Comparison of ENCODE assay signal across 8 mouse cellular contexts in the genomic region with DNA sequence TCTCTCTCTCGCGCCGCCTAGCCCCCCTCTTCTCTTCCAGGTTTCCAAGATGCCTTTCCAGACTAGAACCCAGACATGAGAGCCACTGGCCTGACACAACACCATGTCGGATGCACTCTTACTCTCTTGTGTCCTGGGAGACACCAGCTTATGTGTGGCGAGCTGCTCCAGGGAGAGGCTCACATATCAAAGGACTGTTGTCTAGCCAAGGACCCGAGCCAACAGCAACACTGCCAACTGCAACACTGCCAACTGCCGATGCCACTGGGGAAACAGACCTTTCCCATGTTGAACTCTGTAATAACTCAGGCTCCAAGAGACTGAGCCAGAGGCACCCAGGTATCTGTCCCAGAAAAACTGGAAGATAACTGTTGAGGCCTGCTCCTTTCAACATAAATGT. TPM values are rescaled to one million over a fixed set of nuclear protein-coding genes. Genes with fewer than 3 reads are reported as not detected.
DNase-seq lines count a peak whose midpoint lies in the region; ATAC-seq and TF ChIP-seq lines count a peak whose summit lies in the region.
"Had no signal": no experiment of that assay in that cellular context is flagged by ENCODE, and none has a peak within 500 bp of the region (broad histone marks: within the 10 kb centered on the region; RNA-seq: fewer than 3 reads in every experiment).

No protein-coding gene starts in this region.

- no peak overlapping the region for H3K9ac ChIP-seq in midbrain, embryonic 14.5 days (replicated peaks; ENCODE audit: low read length)
- H3K9ac ChIP-seq in midbrain, embryonic 13.5 days (replicated peaks), result no peak overlapping the region

- no peak overlapping the region for H3K4me2 ChIP-seq in midbrain, embryonic 14.5 days (ENCODE audit: low read length)
- H3K4me2 ChIP-seq in midbrain, embryonic 13.5 days (replicated peaks), result no peak overlapping the region

- H3K9me3 ChIP-seq in midbrain, embryonic 14.5 days (ENCODE audit: control insufficient read depth, low read length), result no peaks in the 10 kb centered on the region
- H3K9me3 ChIP-seq in midbrain, embryonic 13.5 days, result no peaks in the 10 kb centered on the region

- H3K36me3 ChIP-seq in midbrain, embryonic 14.5 days (ENCODE audit: control insufficient read depth, insufficient read depth, low read length), result peaks cover 26% of the 10 kb centered on the region
- peaks cover 32% of the 10 kb centered on the region for H3K36me3 ChIP-seq in midbrain, embryonic 13.5 days

- no peak overlapping the region for H3K27ac ChIP-seq in midbrain, embryonic 14.5 days (replicated peaks; ENCODE audit: low read depth, low read length)
- no peak overlapping the region for H3K27ac ChIP-seq in midbrain, embryonic 13.5 days
- H3K27ac ChIP-seq in cerebellum, adult 2 months (ENCODE audit: insufficient read depth, low read length), result no peak overlapping the region

- no peak for ATAC-seq in midbrain, embryonic 14.5 days (ENCODE audit: low FRiP score, low TSS enrichment)
- no peak for ATAC-seq in midbrain, embryonic 13.5 days
- ATAC-seq in monocyte, adult 5-6 weeks (replicated peaks; ENCODE audit: insufficient number of reproducible peaks, low FRiP score, low TSS enrichment, poor library complexity, severe bottlenecking), result no peak

- 65% methylated on average over 7 of the region's 7 CpGs for WGBS in midbrain, embryonic 14.5 days
- WGBS in midbrain, embryonic 13.5 days, result 64% methylated on average over 7 of the region's 7 CpGs
- 4% methylated on average over 7 of the region's 7 CpGs for WGBS in cerebellum, adult 2 months

- no peaks in the 10 kb centered on the region for H3K27me3 ChIP-seq in midbrain, embryonic 14.5 days (ENCODE audit: control insufficient read depth, insufficient read depth, low read length)
- no peaks in the 10 kb centered on the region for H3K27me3 ChIP-seq in midbrain, embryonic 13.5 days
- H3K27me3 ChIP-seq in cerebellum, adult 2 months (ENCODE audit: control insufficient read depth, insufficient read depth, low read length), result no peaks in the 10 kb centered on the region

- TF ChIP-seq POLR2A in cerebellum, adult 2 months (IDR thresholded peaks at IDR 0.05; ENCODE audit: borderline replicate concordance, insufficient read depth, low read length), result no peak

- TF ChIP-seq CTCF in cerebellum, adult 2 months (IDR thresholded peaks at IDR 0.05; ENCODE audit: borderline replicate concordance, insufficient read depth, low read depth, low read length), result no peak

- H3K4me1 ChIP-seq in midbrain, embryonic 14.5 days (ENCODE audit: control insufficient read depth, insufficient read depth, low read length), result no peaks in the 10 kb centered on the region
- peaks cover 7% of the 10 kb centered on the region for H3K4me1 ChIP-seq in midbrain, embryonic 13.5 days (replicated peaks)
- peaks cover 6% of the 10 kb centered on the region for H3K4me1 ChIP-seq in cerebellum, adult 2 months (ENCODE audit: control insufficient read depth, insufficient read depth, low read length)

- H3K4me3 ChIP-seq in midbrain, embryonic 14.5 days (replicated peaks; ENCODE audit: low read depth, low read length), result no peak overlapping the region
- H3K4me3 ChIP-seq in midbrain, embryonic 13.5 days (replicated peaks), result no peak overlapping the region
- no peak overlapping the region for H3K4me3 ChIP-seq in cerebellum, adult 2 months (replicated peaks; ENCODE audit: insufficient read depth, low read depth, low read length)

- peak; percentile 24 for DNase-seq in midbrain, embryonic 14.5 days
- peak; percentile 86 for DNase-seq in cerebellum, adult 2 months
- peak; percentile 39 to 74 for DNase-seq in heart, adult 9 months (ENCODE audit: low spot score in 2 of 2)
- peak; percentile 53 to 66 for DNase-seq in layer of hippocampus, postnatal 36 days
- no peak for DNase-seq in testis, postnatal 14 days (ENCODE audit: low spot score)

RNA-seq across cellular contexts. Expression of gene Ccs, which starts 10.0 kb away (rescaled TPM):
- 36.5 and 41.4 TPM in 2 replicates for polyA plus RNA-seq in midbrain, embryonic 14.5 days (2014; fragmentation: Nextera tagmentation; extraction: Ambion mirVana)
- 37.9 and 40.2 TPM in 2 replicates for polyA plus RNA-seq in midbrain, embryonic 13.5 days (2015; fragmentation: Nextera tagmentation; extraction: Ambion mirVana)
- polyA plus RNA-seq in cerebellum, adult 2 months (2012; rRNA removed), result 49.5 and 52.7 TPM in 2 replicates
- total RNA-seq in layer of hippocampus, postnatal 36 days (2021), result 10 to 100 TPM; 36.6 to 37.1 TPM
- 18.7 to 42.7 TPM (median 33.6 TPM) in 3 replicates for total RNA-seq in monocyte, adult 5-6 weeks (2017)

RNA-seq across cellular contexts. Expression of gene Ccdc87, which starts 10.0 kb away (rescaled TPM):
- 0.49 and 0.63 TPM in 2 replicates for polyA plus RNA-seq in midbrain, embryonic 14.5 days (2014; fragmentation: Nextera tagmentation; extraction: Ambion mirVana)
- 0.30 and 0.36 TPM in 2 replicates for polyA plus RNA-seq in midbrain, embryonic 13.5 days (2015; fragmentation: Nextera tagmentation; extraction: Ambion mirVana)
- polyA plus RNA-seq in cerebellum, adult 2 months (2012; rRNA removed), result 0.62 and 0.64 TPM in 2 replicates
- total RNA-seq in layer of hippocampus, postnatal 36 days (2021), result 1 to 10 TPM; 1.6 to 2.0 TPM
- not detected in 3 replicates for total RNA-seq in monocyte, adult 5-6 weeks (2017)
- polyA plus RNA-seq: liver, embryonic 16.5 days had no signal

RNA-seq across cellular contexts. Expression of gene Rbm14, which starts 17.7 kb away (rescaled TPM):
- polyA plus RNA-seq in midbrain, embryonic 14.5 days (2014; fragmentation: Nextera tagmentation; extraction: Ambion mirVana), result 62.0 and 68.9 TPM in 2 replicates
- polyA plus RNA-seq in midbrain, embryonic 13.5 days (2015; fragmentation: Nextera tagmentation; extraction: Ambion mirVana), result 74.8 and 82.3 TPM in 2 replicates
- polyA plus RNA-seq in cerebellum, adult 2 months (2012; rRNA removed), result 27.4 and 32.1 TPM in 2 replicates
- 10 to 100 TPM; 56.3 to 62.7 TPM for total RNA-seq in layer of hippocampus, postnatal 36 days (2021)
- 6.2 to 21.3 TPM (median 6.9 TPM) in 3 replicates for total RNA-seq in monocyte, adult 5-6 weeks (2017)

RNA-seq across cellular contexts. Expression of gene Gm21992, which starts 17.7 kb away (rescaled TPM):
- polyA plus RNA-seq in midbrain, embryonic 14.5 days (2014; fragmentation: Nextera tagmentation; extraction: Ambion mirVana), result 12.7 and 14.4 TPM in 2 replicates
- polyA plus RNA-seq in midbrain, embryonic 13.5 days (2015; fragmentation: Nextera tagmentation; extraction: Ambion mirVana), result 30.9 and 33.4 TPM in 2 replicates
- polyA plus RNA-seq in cerebellum, adult 2 months (2012; rRNA removed), result 14.4 and 17.9 TPM in 2 replicates
- total RNA-seq in layer of hippocampus, postnatal 36 days (2021), result 10 to 100 TPM; 17.3 to 19.8 TPM
- total RNA-seq in monocyte, adult 5-6 weeks (2017), result 15.1 to 25.6 TPM (median 19.0 TPM) in 3 replicates

RNA-seq across cellular contexts. Expression of gene Ctsf, which starts 25.8 kb away (rescaled TPM):
- polyA plus RNA-seq in midbrain, embryonic 14.5 days (2014; fragmentation: Nextera tagmentation; extraction: Ambion mirVana), result 57.3 and 63.7 TPM in 2 replicates
- 59.0 and 67.5 TPM in 2 replicates for polyA plus RNA-seq in midbrain, embryonic 13.5 days (2015; fragmentation: Nextera tagmentation; extraction: Ambion mirVana)
- 211 and 216 TPM in 2 replicates for polyA plus RNA-seq in cerebellum, adult 2 months (2012; rRNA removed)
- 100 to 1,000 TPM; 102 to 112 TPM for total RNA-seq in layer of hippocampus, postnatal 36 days (2021)
- 0.39 TPM in 1 of 3 replicates, not detected in the others for total RNA-seq in monocyte, adult 5-6 weeks (2017)
